Mouse (Mus musculus): Measurements from ENCODE around the gene Gm21891. TPM values are rescaled to one million over a fixed set of nuclear protein-coding genes. Genes with fewer than 3 reads are reported as not detected.
"Not testable (repeated sequence)": the region's sequence is repeated elsewhere in the genome, so short reads cannot be mapped to it uniquely, and the experiment has no call there.

Gene Gm21891
- polyA plus RNA-seq (2014; fragmentation: Nextera tagmentation; extraction: Ambion mirVana): not detected in 2 replicates

DNA sequence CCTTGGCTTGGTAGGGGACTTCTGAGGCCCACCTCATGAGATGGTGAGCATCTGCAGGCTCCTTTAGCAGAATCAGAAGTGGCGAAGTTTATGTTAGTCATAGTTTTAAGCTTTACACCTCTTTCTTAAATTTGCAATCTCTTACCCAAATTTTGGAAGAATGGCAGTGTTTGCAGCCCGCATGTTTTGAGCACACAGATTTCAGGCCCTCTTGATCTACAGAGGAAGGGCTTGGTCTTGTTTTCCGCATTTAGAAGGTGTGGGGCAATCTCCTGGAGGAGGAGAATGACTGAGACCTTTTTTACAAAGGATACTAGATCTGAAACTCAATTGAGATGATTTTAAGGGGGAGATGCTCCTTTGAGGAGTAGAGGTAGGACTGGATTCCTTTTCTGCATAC lies at the start of gene Gm21891:
Gm21891 (minus strand) TSS at position 101 of the 400 bp plus-strand sequence.
- not testable (repeated sequence) for ATAC-seq (ENCODE audit: insufficient number of reproducible peaks, insufficient read depth, low FRiP score, low read depth); H3K4me3 ChIP-seq (ENCODE audit: low read depth, low read length); H3K9me3 ChIP-seq (ENCODE audit: control insufficient read depth, low read depth, low read length); H3K4me2 ChIP-seq (replicated peaks; ENCODE audit: low read depth, low read length); H3K36me3 ChIP-seq (ENCODE audit: control insufficient read depth, insufficient read depth, low read length); H3K9ac ChIP-seq (replicated peaks; ENCODE audit: low read depth, low read length); H3K27ac ChIP-seq (ENCODE audit: low read length); H3K27me3 ChIP-seq (ENCODE audit: control insufficient read depth, insufficient read depth, low read length); H3K4me1 ChIP-seq (ENCODE audit: control insufficient read depth, insufficient read depth, low read length)
- no CpG with 5 or more reads among the region's 3 CpGs for WGBS

DNA sequence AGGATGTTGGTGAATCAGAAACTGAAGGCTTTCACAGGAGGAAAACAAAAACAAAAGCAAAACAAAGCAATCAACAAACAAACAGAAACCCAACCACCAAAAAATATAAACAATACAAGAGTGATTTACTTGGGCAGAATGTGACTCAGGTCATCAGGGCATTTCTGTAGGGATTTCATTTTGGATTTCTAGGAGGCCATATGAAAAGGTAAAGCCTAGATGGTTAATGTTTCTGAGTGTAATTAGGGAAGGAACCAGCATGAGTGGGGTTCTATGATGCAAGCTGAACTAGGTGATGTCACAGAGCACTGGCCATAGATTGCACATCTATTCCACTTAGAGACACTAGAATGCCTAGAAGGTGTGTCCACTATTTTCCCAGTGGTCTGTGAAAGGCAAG lies 28.4 kb upstream of the Gm21891 start, which contains the start of gene Gm21425:
Gm21425 (plus strand) TSS at position 301 of the 400 bp plus-strand sequence.
- not testable (repeated sequence) for H3K4me1 ChIP-seq (ENCODE audit: control insufficient read depth, insufficient read depth, low read length); ATAC-seq (ENCODE audit: insufficient number of reproducible peaks, insufficient read depth, low FRiP score, low read depth); H3K9ac ChIP-seq (replicated peaks; ENCODE audit: low read depth, low read length); H3K27me3 ChIP-seq (ENCODE audit: control insufficient read depth, insufficient read depth, low read length); H3K4me3 ChIP-seq (ENCODE audit: low read depth, low read length); H3K4me2 ChIP-seq (replicated peaks; ENCODE audit: low read depth, low read length); H3K9me3 ChIP-seq (ENCODE audit: control insufficient read depth, low read depth, low read length); H3K27ac ChIP-seq (ENCODE audit: low read length); H3K36me3 ChIP-seq (ENCODE audit: control insufficient read depth, insufficient read depth, low read length)

Other genes starting within 250 kb of the Gm21891 start
- not detected in 2 replicates for gene Gm20807, start 90.6 kb downstream of the Gm21891 start, polyA plus RNA-seq (2014; fragmentation: Nextera tagmentation; extraction: Ambion mirVana)
- gene Gm21425, start 28.5 kb upstream of the Gm21891 start, polyA plus RNA-seq (2014; fragmentation: Nextera tagmentation; extraction: Ambion mirVana): not detected in 2 replicates
- gene Gm21828, start 90.4 kb upstream of the Gm21891 start, polyA plus RNA-seq (2014; fragmentation: Nextera tagmentation; extraction: Ambion mirVana): not detected in 2 replicates
- gene Gm21440, start 118.9 kb upstream of the Gm21891 start, polyA plus RNA-seq (2014; fragmentation: Nextera tagmentation; extraction: Ambion mirVana): not detected in 2 replicates
- gene Gm21454, start 119.0 kb upstream of the Gm21891 start, polyA plus RNA-seq (2014; fragmentation: Nextera tagmentation; extraction: Ambion mirVana): not detected in 2 replicates
- gene Gm21725, start 215.6 kb upstream of the Gm21891 start, polyA plus RNA-seq (2014; fragmentation: Nextera tagmentation; extraction: Ambion mirVana): not detected in 2 replicates